Mouse (Mus musculus) mouse trophoblast stem cell (cell line): ENCODE measurements around the gene Sh3pxd2a.

Experiments
- in situ Hi-C, 2 experiments: fragments of 300-500 bp; cut with MseI, MboI; formaldehyde crosslinking; loops; 2 replicates in 1 of 2; 3 replicates in 1 of 2; pipeline ENCODE4 v1.15.1; 2025

Gene Sh3pxd2a

GRCm38 (mm10) chr19:47347021-47347643, 117.1 kb downstream of the Sh3pxd2a start:
- in situ Hi-C loops = no loop called here

DNA sequence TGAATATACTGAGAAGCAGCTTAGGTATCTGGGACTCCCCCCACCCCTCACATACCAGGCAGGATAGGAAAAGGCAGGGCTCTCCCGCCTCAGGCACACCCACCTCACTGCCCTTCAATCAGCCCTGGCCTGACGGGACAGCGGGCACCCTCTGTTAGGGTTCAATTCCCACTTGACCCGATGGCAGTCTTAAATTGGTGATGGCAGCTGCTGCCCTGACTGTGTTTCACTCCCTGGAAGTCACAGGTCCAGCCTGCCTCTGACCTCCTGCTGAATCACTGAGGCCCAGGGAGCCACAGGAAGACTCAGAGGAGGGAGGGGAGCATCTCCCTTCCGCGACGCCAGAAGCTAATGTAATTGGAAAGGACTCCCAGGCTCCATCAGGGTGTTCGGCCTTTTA, 117.6 kb downstream of the Sh3pxd2a start:
- in situ Hi-C loops = no loop called here

- in situ Hi-C loops = no loop called here
These were observed 118.2 kb downstream of the Sh3pxd2a start for GRCm38 (mm10) chr19:47345851-47346568.

- in situ Hi-C loops = no loop called here
These were observed 120.8 kb downstream of the Sh3pxd2a start for GRCm38 (mm10) chr19:47343422-47343821.

DNA sequence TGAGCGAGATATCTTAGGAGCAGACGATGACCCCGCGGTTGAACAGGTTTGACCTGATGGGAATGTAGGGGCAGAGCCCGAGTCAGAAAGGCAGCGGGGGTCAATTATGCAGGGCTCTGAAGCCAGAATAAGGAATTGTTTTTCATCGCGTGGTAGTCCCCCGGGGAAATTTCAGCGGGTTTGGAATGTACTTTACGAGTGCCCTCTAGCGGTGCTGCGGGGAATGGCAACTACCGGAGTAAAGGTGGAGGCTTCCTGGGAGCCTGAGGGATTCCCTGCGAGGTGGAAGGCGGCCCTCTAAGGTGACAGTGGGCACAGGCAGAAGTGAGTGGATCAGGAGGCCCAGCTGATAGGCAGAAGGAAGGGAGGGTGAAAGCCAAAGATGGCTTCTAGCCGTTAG, 125.0 kb downstream of the Sh3pxd2a start:
- in situ Hi-C loops = no loop called here

- in situ Hi-C loops = no loop called here
These were observed 125.6 kb downstream of the Sh3pxd2a start for GRCm38 (mm10) chr19:47338396-47339164.

DNA sequence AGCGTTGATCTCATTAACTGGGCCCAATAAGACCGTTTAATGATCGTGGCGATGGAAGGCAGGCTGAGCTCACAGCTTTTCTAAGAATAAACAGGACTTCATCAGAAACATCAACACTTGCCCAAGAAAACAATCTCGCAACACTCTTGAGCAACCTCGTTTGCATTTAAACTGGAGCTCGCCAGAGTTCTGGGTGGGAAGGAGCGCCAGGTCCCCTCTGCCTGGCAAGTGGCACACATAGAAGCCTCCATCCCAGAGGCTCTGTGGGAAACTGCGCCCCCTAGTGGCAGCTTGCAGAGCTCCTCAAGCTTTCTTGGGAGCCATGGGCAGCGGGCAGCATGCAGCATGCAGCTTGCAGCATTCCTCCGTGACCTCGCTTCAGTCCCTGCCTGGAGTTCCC, 126.5 kb downstream of the Sh3pxd2a start:
- in situ Hi-C loops = no loop called here

DNA sequence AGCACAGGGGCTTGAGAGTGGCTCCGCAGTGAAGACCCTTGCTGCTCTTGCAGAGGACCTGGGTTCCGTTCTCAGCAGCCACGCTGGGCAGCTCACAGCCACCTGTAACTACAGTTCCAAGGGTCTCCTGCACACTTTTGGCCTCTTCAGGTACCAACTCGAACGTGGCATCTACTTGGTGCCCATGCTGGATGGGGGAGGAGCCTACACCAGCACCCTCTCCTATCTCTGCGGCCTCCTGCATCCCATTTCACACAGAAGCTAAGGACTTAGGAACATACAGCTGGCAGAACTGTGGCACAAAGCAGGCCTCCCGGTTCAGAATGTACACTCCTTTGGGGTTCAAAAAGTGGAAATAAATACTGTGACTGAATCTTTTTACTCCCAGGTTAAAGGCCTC, 127.0 kb downstream of the Sh3pxd2a start:
- in situ Hi-C loops = no loop called here

- in situ Hi-C loops = no loop called here
These were observed 128.9 kb downstream of the Sh3pxd2a start for GRCm38 (mm10) chr19:47335262-47335661.

GRCm38 (mm10) chr19:47334713-47335112, 129.5 kb downstream of the Sh3pxd2a start:
- in situ Hi-C loops = loop anchor here (5.0 kb wide), 2 partner anchors 62 to 67 kb away; no protein-coding TSS in a partner anchor

DNA sequence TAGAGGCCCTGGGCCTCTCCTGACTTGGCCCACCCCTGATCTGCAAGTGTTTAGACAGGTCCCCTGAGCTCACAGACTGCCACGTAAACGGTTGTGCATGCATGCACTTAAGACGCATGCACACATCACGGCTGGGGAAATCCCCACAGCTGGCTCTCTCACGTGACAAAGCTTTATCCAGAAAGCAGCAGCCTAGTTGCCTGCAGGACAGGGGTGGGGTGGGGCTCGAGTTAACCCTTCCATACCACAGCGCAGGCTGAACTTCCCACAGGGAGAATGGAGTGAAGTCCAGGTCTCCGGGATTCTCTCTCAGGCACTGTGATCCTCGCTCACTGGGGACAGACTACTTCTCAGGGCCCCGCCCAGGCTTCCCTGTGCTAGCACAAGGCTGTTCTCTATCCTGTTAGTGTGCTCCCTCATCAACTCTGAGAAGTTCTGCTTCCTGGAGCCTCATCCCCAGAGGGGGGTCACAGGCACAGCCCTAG, 133.4 kb downstream of the Sh3pxd2a start:
- in situ Hi-C loops = loop anchor here (5.0 kb wide), 2 partner anchors 58 to 63 kb away; no protein-coding TSS in a partner anchor

DNA sequence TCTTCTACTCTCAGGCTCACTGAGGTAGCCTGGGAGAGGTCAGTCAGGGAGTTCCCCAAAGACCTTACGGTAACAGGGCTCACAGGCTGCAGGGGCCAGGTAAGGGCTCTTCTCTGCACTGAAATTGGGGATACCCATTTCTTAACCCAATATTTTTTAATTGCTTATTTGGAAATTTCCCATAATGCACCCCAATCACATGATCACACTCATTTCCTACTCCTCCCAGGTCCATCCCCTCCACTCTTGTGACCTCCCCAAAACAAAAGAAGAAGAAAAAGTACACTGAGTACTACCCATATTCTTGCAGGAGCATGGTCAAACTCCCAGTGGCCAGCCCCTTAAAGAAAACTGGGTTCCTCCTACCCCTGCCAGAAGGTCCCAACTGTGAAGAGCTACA, 135.1 kb downstream of the Sh3pxd2a start:
- in situ Hi-C loops = no loop called here

DNA sequence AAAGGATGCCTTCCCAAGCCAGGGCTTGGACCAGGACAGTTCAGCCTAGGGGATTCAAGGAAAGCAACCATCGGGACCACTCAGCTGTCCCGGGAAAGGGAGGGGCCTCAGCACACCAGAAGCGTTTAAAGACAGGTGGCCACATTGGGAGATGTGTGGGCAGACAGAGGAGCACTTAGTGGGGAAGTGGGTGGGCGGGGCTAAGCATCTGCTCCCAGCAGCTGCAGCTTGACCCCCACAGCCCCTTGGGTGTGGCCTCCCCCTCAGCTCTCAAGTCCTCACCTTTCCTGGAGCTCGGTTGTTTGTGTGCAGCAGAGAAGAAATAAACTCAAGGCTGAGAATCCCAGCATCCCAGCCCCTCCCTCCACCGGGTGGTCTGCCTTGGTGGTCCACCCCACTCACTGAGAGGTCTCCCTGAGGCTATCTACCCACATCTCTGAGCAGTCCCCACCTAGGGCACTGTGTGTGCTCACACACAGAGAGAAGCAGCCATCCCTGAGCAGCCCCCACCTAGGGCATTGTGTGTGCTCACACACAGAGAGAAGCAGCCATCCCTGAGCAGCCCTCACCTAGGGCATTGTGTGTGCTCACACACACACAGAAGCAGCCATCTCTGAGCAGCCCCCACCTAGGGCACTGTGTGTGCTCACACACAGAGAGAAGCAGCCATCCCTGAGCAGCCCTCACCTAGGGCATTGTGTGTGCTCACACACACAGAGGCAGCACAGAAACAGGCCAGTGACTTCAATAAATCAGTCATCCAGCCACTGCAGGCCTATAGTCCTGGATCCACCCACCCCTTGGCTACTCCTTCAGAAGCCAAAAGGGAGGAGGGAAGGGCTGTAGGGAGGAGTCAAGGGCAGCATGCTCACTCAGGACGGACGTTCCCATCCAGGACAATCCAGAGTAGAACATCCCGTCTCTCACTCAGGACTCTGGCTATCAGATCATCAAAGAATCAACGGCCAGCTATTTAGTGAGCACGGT, 136.0 kb downstream of the Sh3pxd2a start:
- in situ Hi-C loops = no loop called here

GRCm38 (mm10) chr19:47325881-47326280, 138.3 kb downstream of the Sh3pxd2a start:
- in situ Hi-C loops = no loop called here

DNA sequence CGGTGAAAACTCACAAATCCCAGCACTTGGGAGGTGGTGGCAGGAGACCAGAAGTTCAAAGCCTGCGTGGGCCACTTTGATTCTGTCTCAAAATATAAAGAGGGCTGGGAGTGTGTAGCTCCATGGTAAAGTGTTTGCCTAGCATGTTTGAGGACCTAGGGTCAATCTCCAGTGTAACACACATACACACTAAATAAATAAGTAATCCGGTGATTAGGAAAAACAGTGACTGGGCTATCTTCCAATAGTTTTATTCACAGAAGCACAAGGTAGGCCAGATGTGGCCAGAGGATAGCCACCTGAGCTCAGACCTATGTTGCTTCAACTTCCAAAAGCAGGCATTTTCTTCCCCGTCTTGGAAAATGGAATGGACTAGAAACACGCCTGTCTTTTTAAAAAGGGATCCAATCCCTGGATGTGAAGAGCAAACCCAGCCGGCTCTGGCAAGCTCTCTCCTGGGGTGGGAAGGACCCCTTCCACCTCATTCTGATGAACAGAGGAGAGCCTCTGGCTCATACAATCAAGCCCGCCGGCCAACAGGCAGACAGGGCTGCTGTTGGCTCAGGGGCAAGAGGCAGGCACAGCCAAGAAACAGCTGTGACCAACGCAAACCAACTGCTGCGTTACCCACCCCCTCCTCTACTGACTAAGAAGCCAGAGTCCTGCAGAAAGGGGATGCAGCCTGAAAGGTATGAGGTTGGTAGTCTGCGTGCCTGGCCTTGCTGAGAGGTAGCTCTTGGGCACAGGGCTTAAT, 140.9 kb downstream of the Sh3pxd2a start:
- in situ Hi-C loops = no loop called here

- in situ Hi-C loops = no loop called here
These were observed 143.9 kb downstream of the Sh3pxd2a start for GRCm38 (mm10) chr19:47320331-47320668.

GRCm38 (mm10) chr19:47319521-47320330, 144.5 kb downstream of the Sh3pxd2a start:
- in situ Hi-C loops = no loop called here

- in situ Hi-C loops = no loop called here
These were observed 145.1 kb downstream of the Sh3pxd2a start for GRCm38 (mm10) chr19:47319061-47319460.

DNA sequence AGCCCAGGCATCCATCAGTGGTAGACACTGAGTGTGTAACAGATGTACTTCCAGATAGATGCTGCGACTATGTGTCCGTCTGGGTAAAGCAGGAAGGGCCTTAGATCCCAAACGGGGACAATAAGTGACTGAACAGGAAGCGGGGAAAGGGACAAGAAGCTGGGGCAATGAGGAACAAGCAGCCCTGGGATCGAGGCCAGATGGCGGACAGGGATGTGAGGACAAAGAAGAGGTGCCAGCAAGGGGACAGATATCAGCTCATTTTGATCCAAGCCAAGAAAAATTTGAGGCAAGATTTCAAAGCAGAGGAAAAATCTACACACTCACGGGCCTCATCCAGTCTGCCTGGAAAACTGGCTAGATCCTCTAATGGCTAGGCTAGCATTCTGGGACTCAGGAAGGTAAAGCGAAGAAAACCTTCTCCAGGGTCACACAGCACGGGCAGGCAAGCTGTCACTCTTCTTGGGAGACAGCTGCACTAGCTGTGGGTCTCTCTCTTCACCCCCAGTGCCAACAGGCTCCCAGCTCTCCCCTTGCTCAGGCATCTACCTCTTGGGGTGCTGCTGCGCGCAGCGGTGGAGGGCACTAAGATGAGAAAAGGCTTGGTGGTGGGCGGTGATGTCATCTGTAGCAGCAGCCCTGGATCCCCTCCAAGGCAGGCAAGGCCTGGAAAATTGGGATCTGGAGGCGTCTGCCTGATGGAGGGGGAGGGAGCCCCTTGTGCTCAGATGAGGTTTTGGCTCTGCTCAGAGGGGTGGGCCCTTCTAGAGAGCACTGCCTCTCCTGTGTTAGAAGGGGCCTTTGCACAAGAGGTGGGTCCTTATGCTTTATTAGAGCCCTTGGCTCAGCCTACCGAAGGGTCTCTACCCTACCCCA, 146.9 kb downstream of the Sh3pxd2a start:
- in situ Hi-C loops = no loop called here
